Mouse (Mus musculus) midbrain, embryonic 13.5 days (tissue): Measurements from ENCODE around the gene Olfr1413. TPM values are rescaled to one million over a fixed set of nuclear protein-coding genes. Genes with fewer than 3 reads are reported as not detected.

Source experiments
- ATAC-seq: fragments of 200-750 bp; cut with Nextera tagmentation; 2 replicates; pipeline ENCODE4 v1.8.0; 2017; ENCODE audit warnings: mild to moderate bottlenecking, moderate TSS enrichment, moderate library complexity
- H3K27ac ChIP-seq: fragments of 300-500 bp; sonication (generic); 2 replicates; pipeline ENCODE4 v1.5.1; 2015; ENCODE audit warnings: inconsistent platforms, mild to moderate bottlenecking, moderate library complexity
- H3K27me3 ChIP-seq: fragments of 300-500 bp; sonication (generic); 2 replicates; pipeline ENCODE4 v1.6.1; 2015; ENCODE audit warnings: mild to moderate bottlenecking, inconsistent platforms
- H3K36me3 ChIP-seq: fragments of 300-500 bp; sonication (generic); 2 replicates; pipeline ENCODE4 v1.6.1; 2015; ENCODE audit warnings: mild to moderate bottlenecking, inconsistent platforms
- H3K4me1 ChIP-seq: fragments of 300-500 bp; sonication (generic); replicated peaks from 2 replicates; pipeline ENCODE4 v1.6.1; 2015; ENCODE audit warnings: inconsistent platforms
- H3K4me2 ChIP-seq: fragments of 300-500 bp; sonication (generic); replicated peaks from 2 replicates; pipeline ENCODE4 v1.6.1; 2015; ENCODE audit warnings: moderate library complexity, mild to moderate bottlenecking, inconsistent platforms
- H3K4me3 ChIP-seq: fragments of 300-500 bp; sonication (generic); replicated peaks from 2 replicates; pipeline ENCODE4 v1.5.1; 2015; ENCODE audit warnings: mild to moderate bottlenecking, inconsistent platforms
- H3K9ac ChIP-seq: fragments of 300-500 bp; sonication (generic); replicated peaks from 2 replicates; pipeline ENCODE4 v1.6.1; 2015; ENCODE audit warnings: mild to moderate bottlenecking, inconsistent platforms
- H3K9me3 ChIP-seq: fragments of 300-500 bp; sonication (generic); 2 replicates; pipeline ENCODE4 v1.6.1; 2016; ENCODE audit warnings: mild to moderate bottlenecking, inconsistent platforms
- WGBS: fragments of 180-500 bp; shearing (Covaris S2); methylation state at CpG from one replicate; pipeline ENCODE4 v1.1.7; 2015; 5-methylcytosine and 5-hydroxymethylcytosine counted together
- polyA plus RNA-seq: library from polyadenylated mRNA; unstranded; fragments of >200 nt; fragmentation: Nextera tagmentation; extraction: Ambion mirVana; gene quantifications from 2 replicates; pipeline ENCODE4 v1.2.1, GENCODE M21; 2015

Gene Olfr1413
- not detected in 2 replicates for polyA plus RNA-seq

GRCm38 (mm10) chr1:92571022-92571421, at the start of gene Olfr1413:
Gene Olfr1413, plus strand, starts transcription at chr1:92571322.
- 85% methylated on average over 3 of the region's 3 CpGs for WGBS
- no peaks in the 10 kb centered on the region for H3K9me3 ChIP-seq
- H3K4me3 ChIP-seq = no peak within 1 kb of the TSS
- H3K27me3 ChIP-seq = no peaks in the 10 kb centered on the region
- H3K4me2 ChIP-seq = no peak within 1 kb of the TSS
- no peak for ATAC-seq
- no peaks in the 10 kb centered on the region for H3K4me1 ChIP-seq
- no peak within 1 kb of the TSS for H3K9ac ChIP-seq
- no peaks in the 10 kb centered on the region for H3K36me3 ChIP-seq
- no peak within 1 kb of the TSS for H3K27ac ChIP-seq

GRCm38 (mm10) chr1:92521376-92521775, 49.7 kb upstream of the Olfr1413 start:
- peak; percentile 74 for ATAC-seq
- WGBS = 20% methylated on average over 10 of the region's 10 CpGs
- Histone ChIP-seq H3K27ac (no peak overlapping the region), H3K9ac (no peak overlapping the region), H3K4me3 (no peak overlapping the region), H3K9me3 (no peaks in the 10 kb centered on the region), H3K4me2 (no peak overlapping the region), H3K27me3 (no peaks in the 10 kb centered on the region), H3K36me3 (no peaks in the 10 kb centered on the region), H3K4me1 (no peaks in the 10 kb centered on the region)

- no peaks in the 10 kb centered on the region for H3K27me3 ChIP-seq
- WGBS = 89% methylated on average over 3 of the region's 3 CpGs
- H3K9ac ChIP-seq = no peak overlapping the region
- H3K27ac ChIP-seq = no peak overlapping the region
- no peaks in the 10 kb centered on the region for H3K4me1 ChIP-seq
- no peaks in the 10 kb centered on the region for H3K9me3 ChIP-seq
- no peak for ATAC-seq
- no peaks in the 10 kb centered on the region for H3K36me3 ChIP-seq
- no peak overlapping the region for H3K4me2 ChIP-seq
- no peak overlapping the region for H3K4me3 ChIP-seq
These were observed 47.4 kb upstream of the Olfr1413 start for GRCm38 (mm10) chr1:92523764-92524163.

- WGBS = 62% methylated on average over 5 of the region's 5 CpGs
- ATAC-seq = no peak
- Histone ChIP-seq H3K36me3 (no peaks in the 10 kb centered on the region), H3K4me3 (no peak overlapping the region), H3K27ac (no peak overlapping the region), H3K27me3 (no peaks in the 10 kb centered on the region), H3K9ac (no peak overlapping the region), H3K9me3 (no peaks in the 10 kb centered on the region; the same call in 1 of the 2 replicates), H3K4me2 (no peak overlapping the region), H3K4me1 (no peaks in the 10 kb centered on the region)
These were observed 34.1 kb upstream of the Olfr1413 start for GRCm38 (mm10) chr1:92536972-92537371.

- Histone ChIP-seq H3K4me3 (no peak overlapping the region), H3K36me3 (no peaks in the 10 kb centered on the region), H3K27me3 (no peaks in the 10 kb centered on the region), H3K9me3 (no peaks in the 10 kb centered on the region; the same call in 1 of the 2 replicates), H3K27ac (no peak overlapping the region), H3K9ac (no peak overlapping the region), H3K4me1 (no peaks in the 10 kb centered on the region), H3K4me2 (no peak overlapping the region)
- ATAC-seq = no peak
- 49% methylated on average over 2 of the region's 2 CpGs for WGBS
These were observed 32.1 kb upstream of the Olfr1413 start for GRCm38 (mm10) chr1:92539071-92539470.

GRCm38 (mm10) chr1:92545929-92546328, 25.2 kb upstream of the Olfr1413 start:
- Histone ChIP-seq H3K36me3 (no peaks in the 10 kb centered on the region), H3K4me2 (no peak overlapping the region), H3K27ac (no peak overlapping the region), H3K9ac (no peak overlapping the region), H3K27me3 (no peaks in the 10 kb centered on the region), H3K4me3 (no peak overlapping the region), H3K9me3 (no peaks in the 10 kb centered on the region), H3K4me1 (no peaks in the 10 kb centered on the region)
- no peak for ATAC-seq
- 78% methylated on average over 2 of the region's 2 CpGs for WGBS

GRCm38 (mm10) chr1:92585479-92585878, 14.4 kb downstream of the Olfr1413 start, which contains the start of gene Olfr1412:
Gene Olfr1412, plus strand, starts transcription at chr1:92585779.
- H3K4me1 ChIP-seq = no peaks in the 10 kb centered on the region
- H3K9me3 ChIP-seq = no peaks in the 10 kb centered on the region
- ATAC-seq = no peak
- H3K4me3 ChIP-seq = no peak within 1 kb of the TSS
- no peaks in the 10 kb centered on the region for H3K27me3 ChIP-seq
- no peak within 1 kb of the TSS for H3K9ac ChIP-seq
- WGBS = 90% methylated on average over 2 of the region's 2 CpGs
- no peak within 1 kb of the TSS for H3K4me2 ChIP-seq
- H3K27ac ChIP-seq = no peak within 1 kb of the TSS
- H3K36me3 ChIP-seq = no peaks in the 10 kb centered on the region

GRCm38 (mm10) chr1:92594111-92594510, 23.0 kb downstream of the Olfr1413 start, which contains the start of gene Olfr1411:
Gene Olfr1411, plus strand, starts transcription at chr1:92594411.
- no peak within 1 kb of the TSS for H3K4me3 ChIP-seq
- H3K4me1 ChIP-seq = no peaks in the 10 kb centered on the region
- ATAC-seq = no peak

GRCm38 (mm10) chr1:92596019-92596418, 24.9 kb downstream of the Olfr1413 start:
- Histone ChIP-seq H3K27ac (no peak overlapping the region), H3K27me3 (no peaks in the 10 kb centered on the region), H3K4me2 (no peak overlapping the region), H3K9ac (no peak overlapping the region), H3K4me1 (no peaks in the 10 kb centered on the region), H3K9me3 (no peaks in the 10 kb centered on the region), H3K36me3 (no peaks in the 10 kb centered on the region), H3K4me3 (no peak overlapping the region)
- WGBS = 88% methylated on average over 3 of the region's 3 CpGs
- no peak for ATAC-seq

More at GRCm38 (mm10) chr1:92594111-92594510, 23.0 kb downstream of the Olfr1413 start, which contains the start of gene Olfr1411:
- Histone ChIP-seq H3K27ac (no peak within 1 kb of the TSS), H3K36me3 (no peaks in the 10 kb centered on the region), H3K4me2 (no peak within 1 kb of the TSS), H3K27me3 (no peaks in the 10 kb centered on the region), H3K9me3 (no peaks in the 10 kb centered on the region), H3K9ac (no peak within 1 kb of the TSS)

GRCm38 (mm10) chr1:92605482-92605881, 34.4 kb downstream of the Olfr1413 start, which contains the start of gene Olfr1410:
Gene Olfr1410, plus strand, starts transcription at chr1:92605782.
- H3K27me3 ChIP-seq = no peaks in the 10 kb centered on the region
- no peak within 1 kb of the TSS for H3K4me2 ChIP-seq
- H3K36me3 ChIP-seq = no peaks in the 10 kb centered on the region
- H3K9me3 ChIP-seq = no peaks in the 10 kb centered on the region
- no peak within 1 kb of the TSS for H3K4me3 ChIP-seq
- 94% methylated on average over 1 of the region's 1 CpGs for WGBS
- H3K27ac ChIP-seq = no peak within 1 kb of the TSS
- H3K9ac ChIP-seq = no peak within 1 kb of the TSS
- no peak for ATAC-seq
- no peaks in the 10 kb centered on the region for H3K4me1 ChIP-seq

GRCm38 (mm10) chr1:92607711-92608110, 36.6 kb downstream of the Olfr1413 start:
- ATAC-seq = no peak
- no peak overlapping the region for H3K4me2 ChIP-seq
- peaks cover 7% of the 10 kb centered on the region; the same call in 1 of the 2 replicates for H3K27me3 ChIP-seq
- H3K9ac ChIP-seq = no peak overlapping the region
- no peak overlapping the region for H3K27ac ChIP-seq
- H3K4me1 ChIP-seq = no peaks in the 10 kb centered on the region
- no peak overlapping the region for H3K4me3 ChIP-seq
- no peaks in the 10 kb centered on the region for H3K9me3 ChIP-seq
- 80% methylated on average over 4 of the region's 4 CpGs for WGBS
- no peaks in the 10 kb centered on the region for H3K36me3 ChIP-seq

- Histone ChIP-seq H3K36me3 (no peaks in the 10 kb centered on the region), H3K4me2 (no peak overlapping the region), H3K27ac (no peak overlapping the region), H3K27me3 (peaks cover 7% of the 10 kb centered on the region; the same call in 1 of the 2 replicates), H3K9me3 (no peaks in the 10 kb centered on the region), H3K4me1 (peaks cover 7% of the 10 kb centered on the region; the same call in 1 of the 2 replicates), H3K9ac (no peak overlapping the region), H3K4me3 (no peak overlapping the region)
- no peak; the same call in 1 of the 2 replicates for ATAC-seq
- WGBS = 8% methylated on average over 5 of the region's 5 CpGs
These were observed 39.9 kb downstream of the Olfr1413 start for GRCm38 (mm10) chr1:92611008-92611407.

GRCm38 (mm10) chr1:92613175-92613574, 42.1 kb downstream of the Olfr1413 start:
- no peak overlapping the region for H3K27ac ChIP-seq
- H3K4me3 ChIP-seq = no peak overlapping the region
- H3K27me3 ChIP-seq = peaks cover 7% of the 10 kb centered on the region; the same call in 1 of the 2 replicates
- ATAC-seq = peak; percentile 55; the same call in 1 of the 2 replicates
- H3K4me2 ChIP-seq = no peak overlapping the region
- H3K36me3 ChIP-seq = no peaks in the 10 kb centered on the region
- no peak overlapping the region for H3K9ac ChIP-seq
- no peaks in the 10 kb centered on the region for H3K9me3 ChIP-seq
- H3K4me1 ChIP-seq = peaks cover 7% of the 10 kb centered on the region; the same call in 1 of the 2 replicates
- 36% methylated on average over 4 of the region's 4 CpGs for WGBS
